Mouse (Mus musculus) hindbrain, postnatal 0 days (tissue): Measurements from ENCODE around the gene Zfp536. TPM values are rescaled to one million over a fixed set of nuclear protein-coding genes. Genes with fewer than 3 reads are reported as not detected.

Experiments
- ATAC-seq: fragments of 200-750 bp; cut with Nextera tagmentation; 2 replicates; pipeline ENCODE4 v1.8.0; 2017; ENCODE audit warnings: mild to moderate bottlenecking, moderate TSS enrichment, moderate library complexity
- DNase-seq: peaks from one replicate; pipeline ENCODE4 v3.0.0-alpha.2; 2015; ENCODE audit warnings: low spot score
- H3K27ac ChIP-seq: fragments of 300-500 bp; sonication (generic); 2 replicates; pipeline ENCODE4 v1.5.1; 2014; ENCODE audit warnings: mild to moderate bottlenecking
- H3K27me3 ChIP-seq: fragments of 300-500 bp; sonication (generic); 2 replicates; pipeline ENCODE4 v1.6.1; 2014; ENCODE audit warnings: low read length, mixed read lengths; ENCODE audit not compliant: insufficient read depth
- H3K36me3 ChIP-seq: fragments of 300-500 bp; sonication (generic); 2 replicates; pipeline ENCODE4 v1.6.1; 2014; ENCODE audit warnings: low read length, mixed read lengths; ENCODE audit not compliant: insufficient read depth
- H3K4me1 ChIP-seq: fragments of 300-500 bp; sonication (generic); 2 replicates; pipeline ENCODE4 v1.6.1; 2014; ENCODE audit warnings: antibody characterized with exemption, low read length, mixed read lengths; ENCODE audit not compliant: insufficient read depth
- H3K4me2 ChIP-seq: fragments of 300-500 bp; sonication (generic); 2 replicates; pipeline ENCODE4 v1.6.1; 2014; ENCODE audit warnings: low read depth, mild to moderate bottlenecking, low read length, moderate library complexity, mixed read lengths
- H3K4me3 ChIP-seq: fragments of 300-500 bp; sonication (generic); 2 replicates; pipeline ENCODE4 v1.5.1; 2014; ENCODE audit warnings: low read length
- H3K9ac ChIP-seq: fragments of 300-500 bp; sonication (generic); replicated peaks from 2 replicates; pipeline ENCODE4 v1.6.1; 2014; ENCODE audit warnings: mild to moderate bottlenecking, low read length, moderate library complexity, mixed read lengths
- H3K9me3 ChIP-seq: fragments of 300-500 bp; sonication (generic); 2 replicates; pipeline ENCODE4 v1.6.1; 2016; ENCODE audit warnings: low read length, mixed read lengths
- CTCF ChIP-seq: IDR thresholded peaks from 2 replicates; pipeline ENCODE4 v1.5.1; 2016; ENCODE audit warnings: antibody characterized with exemption, control low read depth, low read depth
- WGBS: fragments of 180-500 bp; shearing (Covaris S2); extraction: QIAGEN DNeasy Blood & Tissue Kit; methylation state at CpG from one replicate; pipeline ENCODE4 v1.1.7; 2014; 5-methylcytosine and 5-hydroxymethylcytosine counted together
- polyA plus RNA-seq: library from polyadenylated mRNA; unstranded; fragments of >200 nt; fragmentation: Nextera tagmentation; extraction: Ambion mirVana; gene quantifications from 2 replicates; pipeline ENCODE4 v1.2.1, GENCODE M21; 2015
- total RNA-seq: library from RNA; depleted of rRNA; stranded (reverse); fragments of >200 nt; gene quantifications from 2 replicates; pipeline ENCODE4 v1.2.3, GENCODE M21; 2014

The Zfp536 gene
- total and polyA plus RNA-seq, 2 experiments from 2014 or later: 32.6 to 74.1 TPM

DNA sequence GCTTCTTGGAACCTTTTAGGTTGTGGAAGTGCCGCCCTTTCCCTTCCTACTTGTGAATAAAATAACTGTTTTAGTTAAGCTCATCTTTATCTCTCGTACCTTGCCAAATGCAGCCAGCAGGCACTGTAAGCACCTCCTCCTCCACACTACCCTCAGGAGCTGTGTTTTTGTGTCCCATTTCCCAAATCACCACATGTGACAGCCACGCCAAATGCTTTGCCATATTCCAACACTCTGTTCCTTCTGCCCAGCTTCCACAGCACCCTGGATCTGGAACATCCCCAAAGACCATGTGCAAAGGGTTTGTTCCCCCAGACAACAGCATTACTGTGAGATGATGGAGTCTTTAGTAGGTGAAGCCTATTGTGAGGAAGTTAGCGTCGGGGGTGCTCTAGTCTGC, 36.5 kb upstream of the Zfp536 start:
- H3K9me3 ChIP-seq: no peaks in the 10 kb centered on the region
- no peaks in the 10 kb centered on the region for H3K36me3 ChIP-seq
- WGBS: 93% methylated on average over 5 of the region's 5 CpGs
- H3K4me3 ChIP-seq: no peak overlapping the region
- no peaks in the 10 kb centered on the region for H3K27me3 ChIP-seq
- no peaks in the 10 kb centered on the region for H3K4me1 ChIP-seq
- H3K9ac ChIP-seq: no peak overlapping the region
- H3K27ac ChIP-seq: no peak overlapping the region
- ATAC-seq: no peak
- no peak for DNase-seq
- no peak overlapping the region for H3K4me2 ChIP-seq
- no peak for TF ChIP-seq CTCF

DNA sequence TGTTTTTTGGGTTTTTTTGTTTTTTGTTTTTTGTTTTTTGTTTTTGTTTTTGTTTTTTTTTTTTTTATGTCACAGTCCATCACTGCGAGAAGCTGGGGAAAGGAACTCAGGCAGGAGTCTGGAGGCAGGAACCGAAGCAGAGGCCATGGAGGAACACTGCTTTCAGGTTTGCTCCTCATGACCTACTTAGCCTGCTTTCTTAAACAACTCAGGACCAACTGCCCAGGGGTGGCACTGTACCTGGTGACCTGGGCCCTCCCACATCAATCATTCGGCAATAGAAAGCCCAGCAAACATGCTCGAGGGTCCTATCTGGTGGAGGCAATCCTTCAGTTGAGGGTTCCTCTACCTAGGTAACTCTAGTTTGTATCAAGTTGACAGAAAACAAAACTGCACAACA, 35.6 kb upstream of the Zfp536 start:
- H3K9ac ChIP-seq: no peak overlapping the region
- no peaks in the 10 kb centered on the region for H3K4me1 ChIP-seq
- H3K4me2 ChIP-seq: no peak overlapping the region
- H3K36me3 ChIP-seq: no peaks in the 10 kb centered on the region
- no peak for TF ChIP-seq CTCF
- ATAC-seq (no peak), DNase-seq (no peak)
- H3K27ac ChIP-seq: no peak overlapping the region
- no peak overlapping the region for H3K4me3 ChIP-seq
- no peaks in the 10 kb centered on the region for H3K27me3 ChIP-seq
- 96% methylated on average over 4 of the region's 4 CpGs for WGBS
- H3K9me3 ChIP-seq: no peaks in the 10 kb centered on the region

DNA sequence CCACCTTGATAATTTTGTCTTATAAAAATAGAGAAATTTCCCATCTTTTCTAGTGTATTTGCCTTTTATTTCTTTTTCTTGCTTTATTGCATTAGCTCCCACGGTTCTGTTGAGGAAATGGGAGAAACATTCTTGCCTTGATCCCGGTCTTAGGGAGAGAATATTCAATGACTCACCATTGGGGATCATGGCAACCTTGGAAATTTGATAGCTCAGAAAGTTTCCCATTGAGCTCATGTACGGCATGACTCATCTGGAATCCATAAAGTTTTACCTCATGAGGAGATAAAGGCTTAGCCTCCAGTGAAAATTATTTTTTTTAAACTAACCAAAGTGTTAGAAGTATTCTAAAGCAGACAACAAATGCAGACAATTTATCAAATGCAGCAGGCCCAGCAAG, 27.7 kb upstream of the Zfp536 start:
- H3K4me1 ChIP-seq: no peaks in the 10 kb centered on the region

DNA sequence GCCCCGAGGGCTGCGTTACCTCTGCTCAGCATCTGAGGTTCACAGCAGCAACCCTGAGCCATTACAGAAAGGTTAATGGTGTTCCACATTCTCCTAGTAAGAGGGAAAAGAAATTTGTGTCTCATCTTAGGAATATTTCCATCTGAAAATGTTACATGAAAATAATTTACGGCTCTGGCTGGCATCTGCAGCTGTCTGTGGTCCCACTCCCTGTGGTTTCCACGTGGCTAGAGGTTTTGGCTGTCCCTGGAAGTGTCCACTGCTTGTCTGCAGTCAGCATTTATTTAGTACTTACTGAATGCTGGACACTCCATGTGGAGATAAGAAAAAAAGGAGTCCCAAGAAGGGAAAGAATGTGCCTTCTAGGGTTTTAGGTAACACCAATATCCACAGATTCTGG, 15.3 kb upstream of the Zfp536 start:
- H3K27ac ChIP-seq: no peak overlapping the region
- H3K36me3 ChIP-seq: no peaks in the 10 kb centered on the region
- no peak overlapping the region for H3K9ac ChIP-seq
- TF ChIP-seq CTCF: no peak
- DNase-seq (no peak), ATAC-seq (no peak)
- H3K4me2 ChIP-seq: no peak overlapping the region
- no peak overlapping the region for H3K4me3 ChIP-seq
- no peaks in the 10 kb centered on the region for H3K4me1 ChIP-seq
- no peaks in the 10 kb centered on the region for H3K9me3 ChIP-seq
- WGBS: 64% methylated on average over 4 of the region's 4 CpGs
- H3K27me3 ChIP-seq: no peaks in the 10 kb centered on the region

More for the DNA sequence above, 27.7 kb upstream of the Zfp536 start:
- no peaks in the 10 kb centered on the region for H3K27me3 ChIP-seq
- 79% methylated on average over 3 of the region's 3 CpGs for WGBS
- H3K9ac ChIP-seq: no peak overlapping the region
- no peak for DNase-seq
- no peak overlapping the region for H3K4me3 ChIP-seq
- TF ChIP-seq CTCF: no peak
- H3K4me2 ChIP-seq: no peak overlapping the region
- H3K36me3 ChIP-seq: no peaks in the 10 kb centered on the region
- ATAC-seq: no peak
- H3K27ac ChIP-seq: no peak overlapping the region
- H3K9me3 ChIP-seq: no peaks in the 10 kb centered on the region

DNA sequence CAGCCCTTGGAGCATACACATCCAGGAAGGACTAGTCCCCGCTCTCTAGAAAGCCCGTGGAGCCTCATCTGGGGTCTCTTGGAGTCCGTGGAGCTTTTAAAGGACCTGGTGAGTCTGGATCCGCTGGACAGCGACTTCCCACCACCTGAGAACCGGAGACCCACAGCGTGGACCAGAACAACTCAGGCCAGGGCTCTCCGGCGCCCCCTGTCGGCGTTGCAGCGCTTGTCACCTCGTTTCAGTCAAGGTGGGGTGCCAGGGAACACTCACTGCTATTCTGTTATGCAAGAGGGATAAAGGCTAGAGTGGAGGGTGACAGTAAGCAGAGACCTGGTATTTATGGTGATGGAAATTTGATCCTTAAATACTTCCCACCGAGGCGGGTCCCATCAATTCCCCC, 2.1 kb upstream of the Zfp536 start:
- DNase-seq (peak; percentile 76), ATAC-seq (no peak)
- H3K4me2 ChIP-seq: no peak overlapping the region
- no peak overlapping the region for H3K4me3 ChIP-seq
- H3K36me3 ChIP-seq: no peaks in the 10 kb centered on the region
- H3K27ac ChIP-seq: no peak overlapping the region
- H3K4me1 ChIP-seq: no peaks in the 10 kb centered on the region
- H3K9ac ChIP-seq: no peak overlapping the region
- WGBS: 7% methylated on average over 15 of the region's 15 CpGs
- H3K27me3 ChIP-seq: no peaks in the 10 kb centered on the region
- no peaks in the 10 kb centered on the region for H3K9me3 ChIP-seq
- peak; percentile 91 for TF ChIP-seq CTCF

DNA sequence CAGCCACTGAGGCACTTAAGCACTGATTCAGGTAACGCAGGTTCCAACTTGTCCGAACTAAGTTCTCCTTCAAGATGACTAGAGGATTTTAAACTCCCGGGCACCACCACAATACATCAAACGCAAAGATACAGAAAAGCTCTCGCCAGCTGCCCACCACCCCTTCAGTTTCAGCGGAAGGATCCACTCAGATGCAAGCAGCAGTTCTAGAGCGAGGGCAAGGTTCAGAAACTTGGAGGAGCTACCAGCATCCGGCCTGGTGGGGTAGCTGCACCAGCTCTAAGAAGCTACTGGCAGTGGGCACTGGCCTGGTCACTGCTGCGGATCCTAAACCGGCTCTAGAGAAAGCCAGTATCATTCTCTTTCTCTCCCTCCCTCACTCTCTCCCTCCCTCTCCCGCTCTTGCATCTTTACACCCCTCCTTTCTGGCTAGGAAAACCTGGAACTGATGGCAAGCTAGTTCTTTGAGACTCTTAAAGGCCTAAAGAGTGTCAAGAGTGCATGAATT, 1.1 kb upstream of the Zfp536 start:
- Histone ChIP-seq H3K9me3 (no peaks in the 10 kb centered on the region), H3K36me3 (no peaks in the 10 kb centered on the region), H3K4me3 (no peak overlapping the region), H3K4me2 (peak overlapping the region; percentile 96; the same call in 1 of the 2 replicates), H3K9ac (no peak overlapping the region), H3K4me1 (no peaks in the 10 kb centered on the region), H3K27ac (no peak overlapping the region), H3K27me3 (no peaks in the 10 kb centered on the region)
- ATAC-seq (no peak), DNase-seq (peak; percentile 10)
- TF ChIP-seq CTCF: no peak
- 39% methylated on average over 11 of the region's 11 CpGs for WGBS

DNA sequence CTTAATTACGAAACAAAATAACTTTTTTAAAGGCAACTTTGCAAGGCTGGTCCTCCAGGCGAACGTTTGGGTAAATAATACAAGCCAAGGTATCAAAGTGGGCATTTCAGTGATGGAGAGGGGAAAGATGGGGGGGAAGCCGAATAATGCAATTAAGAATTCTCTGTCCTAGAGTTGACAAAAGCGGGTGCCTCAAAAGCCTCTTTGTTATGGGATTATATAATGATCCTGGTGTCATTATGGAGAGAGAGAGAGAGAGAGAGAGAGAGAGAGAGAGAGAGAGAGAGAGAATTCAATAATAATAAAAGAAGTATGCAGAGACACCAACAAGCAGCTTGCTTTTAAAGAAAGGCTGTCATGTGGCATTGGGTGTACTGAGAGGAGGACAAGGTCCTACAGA, 465 bp upstream of the Zfp536 start:
- H3K4me3 ChIP-seq: peak overlapping the region; percentile 67
- 13% methylated on average over 5 of the region's 5 CpGs for WGBS
- H3K4me1 ChIP-seq: no peaks in the 10 kb centered on the region
- ATAC-seq: no peak
- H3K27ac ChIP-seq: peak overlapping the region; percentile 86; the same call in 1 of the 2 replicates
- H3K4me2 ChIP-seq: peak overlapping the region; percentile 96
- no peak for DNase-seq
- H3K27me3 ChIP-seq: no peaks in the 10 kb centered on the region
- TF ChIP-seq CTCF: no peak
- no peaks in the 10 kb centered on the region for H3K36me3 ChIP-seq
- peak overlapping the region; percentile 73; the same call in 1 of the 2 replicates for H3K9ac ChIP-seq
- no peaks in the 10 kb centered on the region for H3K9me3 ChIP-seq
